In the genomic region with DNA sequence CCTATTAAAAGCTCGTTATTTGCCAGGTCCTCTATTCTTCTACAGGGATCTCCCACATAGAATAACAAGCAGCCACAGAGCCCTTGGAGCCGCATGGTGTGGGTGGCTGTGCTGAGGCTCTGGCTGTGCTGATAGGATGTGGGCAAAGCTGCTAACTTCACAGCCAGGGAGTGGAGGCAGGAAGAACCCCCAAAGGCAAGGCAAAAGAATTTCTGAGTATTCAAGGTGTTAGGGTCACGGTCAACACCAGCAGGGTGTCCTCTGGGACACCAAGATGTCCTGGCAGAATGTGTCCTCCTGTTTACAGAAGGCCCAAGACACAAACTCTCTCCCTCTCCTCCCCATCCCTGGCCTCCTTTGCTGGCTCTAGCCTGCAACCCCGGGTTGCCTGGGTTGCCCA, we compare ENCODE assay signal across 10 mouse cellular contexts. TPM values are rescaled to one million over a fixed set of nuclear protein-coding genes. Genes with fewer than 3 reads are reported as not detected.
DNase-seq lines count a peak whose midpoint lies in the region; ATAC-seq and TF ChIP-seq lines count a peak whose summit lies in the region.
"Had no signal": no experiment of that assay in that cellular context is flagged by ENCODE, and none has a peak within 500 bp of the region (broad histone marks: within the 10 kb centered on the region; RNA-seq: fewer than 3 reads in every experiment).

No protein-coding gene starts in this region.

- peak overlapping the region; percentile 89 for H3K27ac ChIP-seq in heart, embryonic 11.5 days (ENCODE audit: low read depth, low read length)
- peak overlapping the region; percentile 68 for H3K27ac ChIP-seq in testis, adult 2 months (ENCODE audit: control insufficient read depth, insufficient read depth, low read depth, low read length)
- H3K27ac ChIP-seq: hindbrain, embryonic 14.5 days had no signal

- no peak overlapping the region for H3K4me2 ChIP-seq in heart, embryonic 11.5 days
- H3K4me2 ChIP-seq: hindbrain, embryonic 14.5 days had no signal

- no peak for TF ChIP-seq POLR2A in testis, adult 2 months (IDR thresholded peaks at IDR 0.05; ENCODE audit: control insufficient read depth, low read depth, low read length)

- H3K27me3 ChIP-seq in heart, embryonic 11.5 days (ENCODE audit: control insufficient read depth, insufficient read depth, low read length) = no peaks in the 10 kb centered on the region
- H3K27me3 ChIP-seq in testis, adult 2 months (ENCODE audit: control insufficient read depth, insufficient read depth, low read length) = no peaks in the 10 kb centered on the region
- H3K27me3 ChIP-seq in megakaryocyte, embryonic 14.5 days (replicated peaks) = no peaks in the 10 kb centered on the region

- no peak; the same call in 1 of the 2 replicates for ATAC-seq in heart, embryonic 11.5 days (replicated peaks; ENCODE audit: insufficient number of reproducible peaks, low FRiP score, low TSS enrichment)

- no peaks in the 10 kb centered on the region for H3K4me1 ChIP-seq in heart, embryonic 11.5 days (ENCODE audit: control insufficient read depth, insufficient read depth, low read length)
- 0 out of 2 replicates have a peak, but pooled peaks cover 6% of the 10 kb centered on the region for H3K4me1 ChIP-seq in testis, adult 2 months (ENCODE audit: control insufficient read depth, insufficient read depth, low read length)
- peaks cover 69% of the 10 kb centered on the region for H3K4me1 ChIP-seq in megakaryocyte, embryonic 14.5 days

- intact Hi-C loops in heart, postnatal 36 days (cut with DNase I) = loop anchor here (1.0 kb wide), 1 partner anchor 83 kb away; no protein-coding TSS in a partner anchor

- no peak for TF ChIP-seq CTCF in testis, adult 2 months (IDR thresholded peaks at IDR 0.05; ENCODE audit: control insufficient read depth, insufficient read depth, insufficient replicate concordance, low read depth, low read length)

- peak overlapping the region; percentile 31; the same call in 1 of the 2 replicates for H3K9ac ChIP-seq in heart, embryonic 11.5 days (ENCODE audit: low read depth, low read length)
- H3K9ac ChIP-seq: hindbrain, embryonic 14.5 days had no signal

- no peaks in the 10 kb centered on the region for H3K36me3 ChIP-seq in heart, embryonic 11.5 days (ENCODE audit: control insufficient read depth, insufficient read depth, low read length)
- no peaks in the 10 kb centered on the region for H3K36me3 ChIP-seq in testis, adult 2 months (ENCODE audit: control insufficient read depth, insufficient read depth, low read length)
- H3K36me3 ChIP-seq in megakaryocyte, embryonic 14.5 days (replicated peaks; ENCODE audit: low read length) = no peaks in the 10 kb centered on the region

- 47% methylated on average over 4 of the region's 4 CpGs for WGBS in heart, embryonic 11.5 days (ENCODE audit: insufficient replicate concordance)

- no peak overlapping the region for H3K4me3 ChIP-seq in heart, embryonic 11.5 days (ENCODE audit: low read depth, low read length)
- H3K4me3 ChIP-seq in testis, adult 2 months (ENCODE audit: control insufficient read depth, low read depth, low read length) = no peak overlapping the region
- H3K4me3 ChIP-seq in megakaryocyte, embryonic 14.5 days (replicated peaks) = peak overlapping the region; percentile 0

- DNase-seq in heart, postnatal 36 days = no peak
- DNase-seq in testis, postnatal 10 days (ENCODE audit: low spot score) = no peak
- DNase-seq in kidney, adult 18-20 months = no peak
- no peak for DNase-seq in cerebellum, adult 11 months
- DNase-seq in neural tube, embryonic 10.5 days (ENCODE audit: extremely low spot score, low spot score) = no peak
- DNase-seq: cerebellum, postnatal 10 days had no signal

- H3K9me3 ChIP-seq in heart, embryonic 11.5 days (replicated peaks; ENCODE audit: control insufficient read depth, low read length) = no peaks in the 10 kb centered on the region
- H3K9me3 ChIP-seq in megakaryocyte, embryonic 14.5 days = no peaks in the 10 kb centered on the region

RNA-seq across cellular contexts. Expression of a gene that starts 36.5 kb away (rescaled TPM):
- polyA plus RNA-seq in heart, embryonic 11.5 days (2014; fragmentation: Nextera tagmentation; extraction: Ambion mirVana) = 38.6 and 46.9 TPM in 2 replicates
- total RNA-seq in heart, postnatal 36 days (2021) = 100 to 1,000 TPM; 113 to 116 TPM
- polyA plus RNA-seq in testis, adult 2 months (2012; rRNA removed) = 6.4 and 7.2 TPM in 2 replicates
- 2.0 and 13.1 TPM in 2 replicates for polyA plus RNA-seq in megakaryocyte, embryonic 14.5 days (2012; ENCODE audit: insufficient read depth, low replicate concordance)

RNA-seq across cellular contexts. Expression of a gene that starts 42.6 kb away (rescaled TPM):
- 37.1 and 38.6 TPM in 2 replicates for polyA plus RNA-seq in heart, embryonic 11.5 days (2014; fragmentation: Nextera tagmentation; extraction: Ambion mirVana)
- total RNA-seq in heart, postnatal 36 days (2021) = 10 to 100 TPM; 31.5 to 32.6 TPM
- polyA plus RNA-seq in testis, adult 2 months (2012; rRNA removed) = 6.7 and 7.9 TPM in 2 replicates
- polyA plus RNA-seq in megakaryocyte, embryonic 14.5 days (2012; ENCODE audit: insufficient read depth, low replicate concordance) = 3.8 TPM in 2 replicates

RNA-seq across cellular contexts. Expression of a gene that starts 50.9 kb away (rescaled TPM):
- not detected in 2 replicates for polyA plus RNA-seq in heart, embryonic 11.5 days (2014; fragmentation: Nextera tagmentation; extraction: Ambion mirVana)
- total RNA-seq in heart, postnatal 36 days (2021) = under 1 TPM in 1 of 2 experiments, not detected in 1; 0.47 TPM
- polyA plus RNA-seq in testis, adult 2 months (2012; rRNA removed) = not detected in 2 replicates
- polyA plus RNA-seq in megakaryocyte, embryonic 14.5 days (2012; ENCODE audit: insufficient read depth, low replicate concordance) = not detected in 2 replicates
- polyA plus RNA-seq: hindbrain, embryonic 14.5 days had no signal
